Mouse (Mus musculus): Measurements from ENCODE around the gene Pard6b. TPM values are rescaled to one million over a fixed set of nuclear protein-coding genes. Genes with fewer than 3 reads are reported as not detected.

The Pard6b gene
- polyA plus RNA-seq, 1 experiment from 2014 or later, result 7.9 TPM

- Histone ChIP-seq H3K27ac (no peak overlapping the region), H3K4me3 (replicated peaks) (no peak overlapping the region), H3K36me3 (no peaks in the 10 kb centered on the region), H3K4me1 (replicated peaks) (peaks cover 21% of the 10 kb centered on the region), H3K9ac (replicated peaks) (no peak overlapping the region), H3K27me3 (peaks cover 12% of the 10 kb centered on the region), H3K9me3 (no peaks in the 10 kb centered on the region), H3K4me2 (replicated peaks) (no peak overlapping the region)
- no peak for ATAC-seq
- WGBS, result 84% methylated on average over 3 of the region's 3 CpGs
Observed at GRCm38 (mm10) chr2:168118456-168118855, 37.7 kb downstream of the Pard6b start.

GRCm38 (mm10) chr2:168119123-168119522, 38.3 kb downstream of the Pard6b start:
- Histone ChIP-seq H3K4me1 (replicated peaks) (peaks cover 21% of the 10 kb centered on the region), H3K4me3 (replicated peaks) (no peak overlapping the region), H3K9ac (replicated peaks) (no peak overlapping the region), H3K27ac (no peak overlapping the region), H3K36me3 (no peaks in the 10 kb centered on the region), H3K9me3 (no peaks in the 10 kb centered on the region), H3K27me3 (peaks cover 12% of the 10 kb centered on the region), H3K4me2 (replicated peaks) (no peak overlapping the region)
- ATAC-seq, result no peak
- WGBS, result 78% methylated on average over 12 of the region's 12 CpGs

GRCm38 (mm10) chr2:168120906-168121305, 40.1 kb downstream of the Pard6b start:
- Histone ChIP-seq H3K4me2 (replicated peaks) (no peak overlapping the region), H3K9ac (replicated peaks) (no peak overlapping the region), H3K4me3 (replicated peaks) (no peak overlapping the region), H3K27ac (no peak overlapping the region), H3K4me1 (replicated peaks) (peaks cover 25% of the 10 kb centered on the region), H3K9me3 (no peaks in the 10 kb centered on the region), H3K27me3 (peaks cover 12% of the 10 kb centered on the region), H3K36me3 (no peaks in the 10 kb centered on the region)
- no peak for ATAC-seq
- 81% methylated on average over 4 of the region's 4 CpGs for WGBS

DNA sequence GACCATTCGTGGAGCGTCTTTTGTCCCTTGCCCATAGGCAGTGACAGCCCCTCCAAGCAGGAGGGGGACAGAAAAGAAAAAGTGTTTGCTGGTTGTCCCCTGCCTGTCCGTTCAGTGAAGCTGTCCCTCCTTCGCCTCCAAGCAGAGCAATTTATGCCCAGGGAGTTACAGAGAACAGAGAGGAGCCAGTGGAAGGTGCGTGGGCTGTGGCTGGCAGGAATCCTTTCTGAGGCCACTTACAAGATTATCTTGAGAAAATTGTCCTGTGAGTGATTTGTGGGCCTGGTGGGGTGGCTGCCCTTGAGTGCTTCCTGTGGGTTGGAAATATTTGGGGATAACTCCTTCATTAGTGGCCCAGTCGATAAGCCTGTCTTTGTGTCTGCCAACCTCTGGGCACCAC, 42.8 kb downstream of the Pard6b start:
- H3K9ac ChIP-seq (replicated peaks), result no peak overlapping the region
- H3K4me1 ChIP-seq (replicated peaks), result peaks cover 19% of the 10 kb centered on the region
- no peak overlapping the region for H3K4me2 ChIP-seq (replicated peaks)
- 86% methylated on average over 6 of the region's 6 CpGs for WGBS
- no peak overlapping the region for H3K4me3 ChIP-seq (replicated peaks)
- H3K9me3 ChIP-seq, result no peaks in the 10 kb centered on the region
- no peaks in the 10 kb centered on the region for H3K36me3 ChIP-seq
- H3K27me3 ChIP-seq, result peaks cover 3% of the 10 kb centered on the region
- H3K27ac ChIP-seq, result no peak overlapping the region
- no peak for ATAC-seq

DNA sequence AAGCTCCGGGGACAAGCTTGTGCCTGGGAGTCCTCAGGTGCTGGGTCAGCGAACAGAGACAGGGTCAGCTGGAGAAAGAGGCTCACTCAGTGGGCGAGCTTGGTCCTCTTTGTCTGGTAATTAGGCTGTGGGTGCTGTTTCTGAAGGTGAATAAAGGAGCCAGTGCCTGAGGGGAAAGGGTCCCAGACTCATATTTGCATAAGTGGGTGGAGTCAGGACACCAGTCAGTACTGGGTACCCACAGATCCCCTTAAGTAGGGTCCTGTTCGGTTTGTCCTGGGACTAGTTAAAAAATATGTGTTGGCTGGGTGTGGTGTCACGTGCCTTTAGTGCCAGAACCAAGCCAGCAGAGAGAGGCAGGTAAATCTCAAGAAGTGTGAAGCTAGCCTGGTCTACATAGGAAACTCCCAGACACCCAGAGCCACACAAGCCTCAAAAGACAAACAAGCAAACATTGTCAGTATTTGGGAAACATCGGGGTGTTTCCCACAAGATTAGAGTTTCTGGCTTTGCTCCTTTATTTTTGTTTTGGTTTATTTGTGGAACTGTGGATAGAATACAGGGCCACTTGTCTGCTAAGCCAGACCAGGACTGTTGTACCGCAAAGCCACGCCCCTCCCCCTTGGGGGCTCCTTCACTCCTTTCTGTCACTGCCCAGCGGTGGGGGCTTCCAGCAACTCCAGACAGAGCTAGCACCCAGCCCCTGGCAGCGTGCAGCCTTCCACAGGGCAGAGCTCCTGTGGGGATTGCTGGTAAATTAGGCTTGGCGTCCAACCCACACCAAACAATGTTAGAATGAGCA, 44.7 kb downstream of the Pard6b start:
- no peak overlapping the region for H3K27ac ChIP-seq
- WGBS, result 27% methylated on average over 11 of the region's 11 CpGs
- 0 out of 2 replicates have a peak overlapping the region, but pooled peaks have one; percentile 23 for H3K9ac ChIP-seq (replicated peaks)
- ATAC-seq, result no peak
- H3K27me3 ChIP-seq, result no peaks in the 10 kb centered on the region
- peaks cover 22% of the 10 kb centered on the region for H3K4me1 ChIP-seq (replicated peaks)
- H3K4me3 ChIP-seq (replicated peaks), result no peak overlapping the region
- H3K9me3 ChIP-seq, result no peaks in the 10 kb centered on the region
- H3K4me2 ChIP-seq (replicated peaks), result no peak overlapping the region
- H3K36me3 ChIP-seq, result no peaks in the 10 kb centered on the region

GRCm38 (mm10) chr2:168127767-168128166, 47.0 kb downstream of the Pard6b start:
- H3K4me1 ChIP-seq (replicated peaks), result peaks cover 22% of the 10 kb centered on the region
- H3K4me3 ChIP-seq (replicated peaks), result no peak overlapping the region
- no peaks in the 10 kb centered on the region for H3K9me3 ChIP-seq
- peak overlapping the region; percentile 54 for H3K27ac ChIP-seq
- no peaks in the 10 kb centered on the region for H3K27me3 ChIP-seq
- 0 out of 2 replicates have a peak overlapping the region, but pooled peaks have one; percentile 18 for H3K4me2 ChIP-seq (replicated peaks)
- no peaks in the 10 kb centered on the region for H3K36me3 ChIP-seq
- 0 out of 2 replicates have a peak overlapping the region, but pooled peaks have one; percentile 19 for H3K9ac ChIP-seq (replicated peaks)
- ATAC-seq, result no peak
- WGBS, result 57% methylated on average over 14 of the region's 14 CpGs

DNA sequence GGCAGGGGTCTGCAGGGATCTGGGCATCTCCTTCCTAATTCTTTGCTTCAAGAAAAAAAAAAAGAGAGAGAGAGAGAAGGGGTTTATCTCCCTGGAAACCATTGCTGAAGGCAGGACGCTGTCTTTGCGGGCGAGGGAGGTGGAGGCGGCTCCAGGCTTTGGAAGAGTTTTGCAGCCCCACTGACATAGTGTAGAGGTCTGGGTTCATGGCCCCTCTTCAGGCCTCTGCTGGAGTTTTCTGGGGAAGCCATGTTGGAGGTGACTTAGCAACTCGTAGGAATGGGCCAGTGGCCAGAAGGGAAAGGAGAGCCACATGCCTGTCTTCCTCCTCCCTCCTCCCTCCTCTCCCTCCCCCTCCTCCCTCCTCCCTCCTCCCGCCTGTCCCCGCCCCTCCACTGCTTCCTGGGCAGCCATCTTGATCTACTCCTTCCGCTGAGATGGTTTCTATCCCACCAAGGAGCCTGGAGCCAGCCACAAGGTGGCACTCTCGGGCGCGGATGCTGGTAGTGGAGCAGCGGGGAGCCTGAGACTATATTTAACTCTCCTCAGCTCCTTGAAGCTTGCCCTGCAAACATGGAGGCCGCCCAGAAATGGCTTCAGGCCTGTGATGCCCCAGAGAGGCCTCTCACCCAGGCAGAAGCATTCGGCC, 47.5 kb downstream of the Pard6b start:
- 14% methylated on average over 12 of the region's 14 CpGs for WGBS
- no peaks in the 10 kb centered on the region for H3K27me3 ChIP-seq
- H3K4me1 ChIP-seq (replicated peaks), result peaks cover 22% of the 10 kb centered on the region
- H3K9ac ChIP-seq (replicated peaks), result 0 out of 2 replicates have a peak overlapping the region, but pooled peaks have one; percentile 19
- ATAC-seq, result peak; percentile 85
- no peak overlapping the region for H3K4me3 ChIP-seq (replicated peaks)
- peak overlapping the region; percentile 54 for H3K27ac ChIP-seq
- no peaks in the 10 kb centered on the region for H3K36me3 ChIP-seq
- H3K9me3 ChIP-seq, result no peaks in the 10 kb centered on the region
- 0 out of 2 replicates have a peak overlapping the region, but pooled peaks have one; percentile 18 for H3K4me2 ChIP-seq (replicated peaks)

GRCm38 (mm10) chr2:168130046-168130445, 49.2 kb downstream of the Pard6b start:
- Histone ChIP-seq H3K9ac (replicated peaks) (no peak overlapping the region), H3K9me3 (no peaks in the 10 kb centered on the region), H3K4me1 (replicated peaks) (peaks cover 15% of the 10 kb centered on the region), H3K4me2 (replicated peaks) (no peak overlapping the region), H3K27ac (no peak overlapping the region), H3K4me3 (replicated peaks) (no peak overlapping the region), H3K27me3 (no peaks in the 10 kb centered on the region), H3K36me3 (no peaks in the 10 kb centered on the region)
- WGBS, result 82% methylated on average over 3 of the region's 3 CpGs
- ATAC-seq, result no peak

- no peaks in the 10 kb centered on the region for H3K27me3 ChIP-seq
- 66% methylated on average over 15 of the region's 15 CpGs for WGBS
- peaks cover 4% of the 10 kb centered on the region; the same call in 1 of the 2 replicates for H3K4me1 ChIP-seq (replicated peaks)
- ATAC-seq, result no peak
- H3K4me2 ChIP-seq (replicated peaks), result peak overlapping the region; percentile 20
- no peak overlapping the region for H3K9ac ChIP-seq (replicated peaks)
- no peak overlapping the region for H3K27ac ChIP-seq
- no peaks in the 10 kb centered on the region for H3K9me3 ChIP-seq
- H3K36me3 ChIP-seq, result no peaks in the 10 kb centered on the region
- H3K4me3 ChIP-seq (replicated peaks), result no peak overlapping the region
Observed at GRCm38 (mm10) chr2:168137161-168137560, 56.4 kb downstream of the Pard6b start.

DNA sequence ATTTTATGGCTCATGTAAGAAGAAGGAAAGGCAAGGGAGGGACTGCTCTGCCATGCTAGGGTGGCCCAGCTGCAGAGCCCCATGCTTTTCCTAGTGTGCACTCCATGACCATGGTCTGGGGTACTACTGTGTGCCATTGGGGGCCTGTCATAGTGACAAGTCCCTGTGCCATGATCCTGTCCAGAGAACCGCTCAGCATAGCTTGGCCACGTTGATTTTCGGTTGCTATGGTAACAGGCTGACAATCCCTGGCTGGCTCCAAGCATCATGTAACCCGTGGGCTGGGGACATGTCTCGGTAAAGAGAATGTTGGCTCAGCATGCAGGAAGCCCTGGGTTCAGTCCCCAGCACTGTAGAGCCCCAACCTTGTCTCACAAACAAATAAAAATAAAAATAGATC, 63.0 kb downstream of the Pard6b start:
- Histone ChIP-seq H3K4me1 (replicated peaks) (peaks cover 14% of the 10 kb centered on the region), H3K27ac (no peak overlapping the region), H3K9me3 (no peaks in the 10 kb centered on the region), H3K36me3 (no peaks in the 10 kb centered on the region), H3K4me2 (replicated peaks) (no peak overlapping the region), H3K27me3 (no peaks in the 10 kb centered on the region), H3K9ac (replicated peaks) (no peak overlapping the region), H3K4me3 (replicated peaks) (no peak overlapping the region)
- peak; percentile 58; the same call in 1 of the 2 replicates for ATAC-seq
- WGBS, result 28% methylated on average over 5 of the region's 5 CpGs

- Histone ChIP-seq H3K9me3 (no peaks in the 10 kb centered on the region), H3K27me3 (no peaks in the 10 kb centered on the region), H3K4me1 (replicated peaks) (peaks cover 14% of the 10 kb centered on the region), H3K4me2 (replicated peaks) (no peak overlapping the region), H3K36me3 (no peaks in the 10 kb centered on the region), H3K4me3 (replicated peaks) (no peak overlapping the region), H3K9ac (replicated peaks) (no peak overlapping the region), H3K27ac (no peak overlapping the region)
- WGBS, result 78% methylated on average over 2 of the region's 2 CpGs
- ATAC-seq, result no peak
Observed at GRCm38 (mm10) chr2:168145437-168145836, 64.6 kb downstream of the Pard6b start.

- Histone ChIP-seq H3K27me3 (no peaks in the 10 kb centered on the region), H3K27ac (no peak overlapping the region), H3K4me1 (replicated peaks) (peaks cover 14% of the 10 kb centered on the region), H3K4me3 (replicated peaks) (no peak overlapping the region), H3K4me2 (replicated peaks) (no peak overlapping the region), H3K9ac (replicated peaks) (no peak overlapping the region), H3K36me3 (no peaks in the 10 kb centered on the region), H3K9me3 (no peaks in the 10 kb centered on the region)
- WGBS, result 70% methylated on average over 22 of the region's 22 CpGs
- ATAC-seq, result no peak
Observed at GRCm38 (mm10) chr2:168147722-168148432, 67.1 kb downstream of the Pard6b start.

All from midbrain, embryonic 13.5 days (tissue).